Mouse (Mus musculus) ovary, postnatal 36 days (tissue): Measurements from ENCODE around the gene B830017H08Rik.

Source experiments
- DNase-seq: peaks from one replicate; pipeline ENCODE4 v3.0.0; 2022; ENCODE audit warnings: low spot score, mixed read lengths

The B830017H08Rik gene

GRCm38 (mm10) chr16:17851860-17852259 is 18.9 kb downstream of the B830017H08Rik start:
- no peak for DNase-seq

GRCm38 (mm10) chr16:17853263-17853662 is 20.3 kb downstream of the B830017H08Rik start:
- no peak for DNase-seq

GRCm38 (mm10) chr16:17857157-17857556 is 24.2 kb downstream of the B830017H08Rik start:
- DNase-seq, result no peak

- no peak for DNase-seq
These were observed 25.7 kb downstream of the B830017H08Rik start for GRCm38 (mm10) chr16:17858592-17858991.

GRCm38 (mm10) chr16:17865293-17865692 is 32.4 kb downstream of the B830017H08Rik start:
- no peak for DNase-seq

- DNase-seq, result no peak
These were observed 32.8 kb downstream of the B830017H08Rik start for GRCm38 (mm10) chr16:17865770-17866169.

- DNase-seq, result no peak
These were observed 38.3 kb downstream of the B830017H08Rik start for GRCm38 (mm10) chr16:17871248-17871647.

GRCm38 (mm10) chr16:17872995-17873394 is 40.1 kb downstream of the B830017H08Rik start:
- no peak for DNase-seq

- DNase-seq, result no peak
These were observed 42.3 kb downstream of the B830017H08Rik start for GRCm38 (mm10) chr16:17875174-17875573.

GRCm38 (mm10) chr16:17876096-17876495 is 43.2 kb downstream of the B830017H08Rik start:
- DNase-seq, result no peak

GRCm38 (mm10) chr16:17879571-17879970 is 46.6 kb downstream of the B830017H08Rik start:
- DNase-seq, result no peak

GRCm38 (mm10) chr16:17882196-17882595 is 49.3 kb downstream of the B830017H08Rik start:
- DNase-seq, result no peak

- DNase-seq, result no peak
These were observed 51.2 kb downstream of the B830017H08Rik start for GRCm38 (mm10) chr16:17884116-17884515.
